Mouse (Mus musculus) liver, postnatal 0 days (tissue): ENCODE measurements at regions not wholly inside any gene's neighbourhood (a gene's known extent, or its start where the extent isn't known, plus 50 kb on each side); places are given as distances from the start of the nearest gene placed in this dataset.

ENCODE experiments used
- ATAC-seq: fragments of 200-750 bp; cut with Nextera tagmentation; 2 replicates; pipeline ENCODE4 v1.8.0; 2017; ENCODE audit warnings: mild to moderate bottlenecking, moderate library complexity
- DNase-seq: peaks from one replicate; pipeline ENCODE4 v3.0.0-alpha.2; 2016
- H3K27ac ChIP-seq: fragments of 300-500 bp; sonication (generic); 2 replicates; pipeline ENCODE4 v1.5.1; 2014; ENCODE audit warnings: antibody characterized with exemption, moderate library complexity, mild to moderate bottlenecking, low read depth
- H3K27me3 ChIP-seq: fragments of 300-500 bp; sonication (generic); 2 replicates; pipeline ENCODE4 v1.6.1; 2014; ENCODE audit warnings: low read length, control low read depth, mixed read lengths; ENCODE audit not compliant: insufficient read depth
- H3K36me3 ChIP-seq: fragments of 300-500 bp; sonication (generic); replicated peaks from 2 replicates; pipeline ENCODE4 v1.6.1; 2014; ENCODE audit warnings: mild to moderate bottlenecking, control low read depth, low read length, moderate library complexity, mixed read lengths; ENCODE audit not compliant: insufficient read depth
- H3K4me1 ChIP-seq: fragments of 300-500 bp; sonication (generic); 2 replicates; pipeline ENCODE4 v1.6.1; 2014; ENCODE audit warnings: antibody characterized with exemption, mild to moderate bottlenecking, control low read depth; ENCODE audit not compliant: insufficient read depth
- H3K4me2 ChIP-seq: fragments of 300-500 bp; sonication (generic); 2 replicates; pipeline ENCODE4 v1.6.1; 2014; ENCODE audit warnings: low read depth, mild to moderate bottlenecking, low read length, moderate library complexity, mixed read lengths
- H3K4me3 ChIP-seq: fragments of 300-500 bp; sonication (generic); 2 replicates; pipeline ENCODE4 v1.5.1; 2014; ENCODE audit warnings: low read depth, low read length
- H3K9ac ChIP-seq: fragments of 300-500 bp; sonication (generic); replicated peaks from 2 replicates; pipeline ENCODE4 v1.6.1; 2014; ENCODE audit warnings: mild to moderate bottlenecking, moderate library complexity
- H3K9me3 ChIP-seq: fragments of 300-500 bp; sonication (generic); 2 replicates; pipeline ENCODE4 v1.6.1; 2016; ENCODE audit warnings: mild to moderate bottlenecking, control low read depth, low read length, mixed read lengths
- CTCF ChIP-seq: sonication (generic); IDR thresholded peaks from 2 replicates; pipeline ENCODE4 v1.5.1; 2016; ENCODE audit warnings: antibody characterized with exemption, low read depth
- EP300 ChIP-seq: IDR thresholded peaks from 2 replicates; pipeline ENCODE4 v1.6.1; 2016; ENCODE audit warnings: antibody characterized with exemption, low read depth, mild to moderate bottlenecking
- WGBS: fragments of 180-500 bp; shearing (Covaris S2); extraction: QIAGEN DNeasy Blood & Tissue Kit; methylation state at CpG from one replicate; pipeline ENCODE4 v1.1.7; 2014; ENCODE audit not compliant: insufficient replicate concordance; 5-methylcytosine and 5-hydroxymethylcytosine counted together

DNA sequence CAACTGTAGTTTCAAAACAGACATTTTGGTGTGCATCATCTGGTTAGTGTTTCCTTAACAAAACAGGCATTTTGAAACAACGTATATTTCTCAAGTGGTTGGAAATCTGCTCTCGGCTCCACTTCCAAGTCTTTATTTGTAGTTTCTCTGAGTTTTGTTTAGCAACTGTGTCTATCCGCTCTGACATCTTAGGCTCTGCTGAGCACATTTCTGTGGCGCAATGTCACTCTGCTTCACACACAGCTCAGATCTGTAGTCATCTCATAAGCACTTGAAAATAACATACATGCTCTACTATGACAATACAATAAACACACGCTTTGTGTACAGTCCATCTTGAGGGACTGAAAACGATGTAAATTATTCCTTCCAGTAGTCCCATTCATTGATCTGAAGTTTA, 135.9 kb downstream of the Wdr11 start:
- Histone ChIP-seq H3K36me3 (no peaks in the 10 kb centered on the region), H3K9me3 (no peaks in the 10 kb centered on the region), H3K4me2 (no peak overlapping the region), H3K27ac (no peak overlapping the region), H3K27me3 (no peaks in the 10 kb centered on the region), H3K4me1 (no peaks in the 10 kb centered on the region), H3K4me3 (no peak overlapping the region), H3K9ac (no peak overlapping the region)
- ATAC-seq (no peak), DNase-seq (no peak)
- TF ChIP-seq EP300 (no peak), CTCF (no peak)
- WGBS = 75% methylated on average over 6 of the region's 6 CpGs

DNA sequence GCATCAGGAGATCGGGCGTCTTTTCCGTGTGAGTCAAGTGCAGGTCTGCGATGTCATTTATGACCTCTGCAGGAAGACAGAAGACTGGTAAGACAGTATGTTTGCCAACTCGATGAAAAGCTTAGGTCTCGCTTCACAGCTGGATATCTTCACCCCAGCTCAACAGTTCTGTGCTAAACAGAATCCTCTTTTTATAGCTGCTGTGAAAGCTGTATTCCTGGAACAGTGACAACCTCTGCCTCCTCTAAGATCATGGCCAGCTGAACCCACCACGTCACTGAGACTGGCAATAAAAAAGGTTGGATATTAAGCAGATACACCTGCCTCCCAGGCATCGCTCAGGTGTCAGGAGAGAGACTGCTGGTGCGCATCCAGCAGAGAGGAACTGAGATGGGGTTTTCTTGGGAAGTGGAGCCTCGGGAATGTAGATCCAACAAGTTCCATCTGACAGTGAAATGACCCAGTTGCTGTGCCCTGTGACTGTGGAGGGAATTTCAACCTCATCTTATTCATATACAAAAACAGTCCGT, 138.1 kb downstream of the Wdr11 start:
- Histone ChIP-seq H3K27me3 (no peaks in the 10 kb centered on the region), H3K4me3 (no peak overlapping the region), H3K4me2 (no peak overlapping the region), H3K36me3 (no peaks in the 10 kb centered on the region), H3K9ac (no peak overlapping the region), H3K4me1 (no peaks in the 10 kb centered on the region), H3K27ac (no peak overlapping the region), H3K9me3 (no peaks in the 10 kb centered on the region)
- TF ChIP-seq EP300 (no peak), CTCF (no peak)
- WGBS = 73% methylated on average over 11 of the region's 11 CpGs
- ATAC-seq (no peak), DNase-seq (no peak)

DNA sequence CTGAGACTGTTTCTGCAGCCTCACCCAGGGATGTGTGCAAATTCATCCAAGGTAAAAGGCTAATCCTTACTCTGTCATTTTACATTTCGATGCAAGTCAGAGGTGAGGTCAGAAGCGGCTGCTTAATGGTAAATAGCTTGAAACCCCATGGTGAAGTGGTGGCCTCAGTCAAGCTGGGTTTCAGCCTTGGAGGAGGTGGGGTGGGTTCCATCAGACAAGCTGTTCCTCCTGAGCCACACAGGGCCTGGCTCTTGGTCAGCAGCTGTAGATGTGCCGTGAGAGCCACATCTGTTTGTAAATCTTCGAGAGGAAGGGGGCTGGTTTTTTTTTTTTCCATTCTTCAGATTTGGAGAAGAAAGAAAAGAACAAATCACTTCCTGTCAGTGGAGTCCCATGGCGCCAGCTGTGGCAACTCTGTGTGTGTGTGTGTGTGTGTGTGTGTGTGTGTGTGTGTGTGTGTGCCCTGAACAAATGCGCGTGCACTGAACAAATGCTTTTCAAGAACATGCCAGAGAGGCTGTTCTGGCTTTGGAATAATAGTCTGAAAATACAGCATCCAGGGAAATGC, 139.2 kb downstream of the Wdr11 start:
- Histone ChIP-seq H3K9me3 (no peaks in the 10 kb centered on the region), H3K4me1 (no peaks in the 10 kb centered on the region), H3K27me3 (no peaks in the 10 kb centered on the region), H3K4me3 (no peak overlapping the region), H3K4me2 (no peak overlapping the region), H3K9ac (no peak overlapping the region), H3K36me3 (no peaks in the 10 kb centered on the region), H3K27ac (no peak overlapping the region)
- WGBS = 42% methylated on average over 7 of the region's 7 CpGs
- no peak for DNase-seq
- no peak for ATAC-seq
- TF ChIP-seq EP300 (no peak), CTCF (no peak)

DNA sequence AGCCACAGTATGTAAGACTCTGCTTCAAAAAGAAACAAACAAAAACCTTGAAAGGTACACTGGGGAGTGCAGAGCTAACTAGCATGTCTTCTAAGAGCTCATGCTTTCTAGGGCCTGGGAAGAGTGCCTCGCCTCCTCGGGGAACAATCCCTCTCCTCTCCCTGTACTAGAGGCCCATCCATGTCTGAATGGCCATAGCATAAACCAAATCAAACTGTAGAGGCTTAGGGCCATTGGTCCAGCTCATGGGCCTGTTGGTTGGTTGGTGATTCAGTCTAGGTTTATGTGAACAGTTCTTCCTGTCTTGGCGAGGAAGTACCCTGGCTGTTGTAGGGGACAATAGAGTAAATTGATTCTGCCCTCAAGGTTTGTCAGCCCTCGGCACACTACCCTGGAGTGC, 151.0 kb downstream of the Wdr11 start:
- DNase-seq = no peak
- Histone ChIP-seq H3K27ac (no peak overlapping the region), H3K9me3 (no peaks in the 10 kb centered on the region), H3K27me3 (no peaks in the 10 kb centered on the region), H3K4me2 (no peak overlapping the region), H3K4me1 (no peaks in the 10 kb centered on the region), H3K4me3 (no peak overlapping the region), H3K36me3 (no peaks in the 10 kb centered on the region), H3K9ac (no peak overlapping the region)
- TF ChIP-seq EP300 (no peak), CTCF (no peak)
- 68% methylated on average over 4 of the region's 4 CpGs for WGBS
- no peak for ATAC-seq

DNA sequence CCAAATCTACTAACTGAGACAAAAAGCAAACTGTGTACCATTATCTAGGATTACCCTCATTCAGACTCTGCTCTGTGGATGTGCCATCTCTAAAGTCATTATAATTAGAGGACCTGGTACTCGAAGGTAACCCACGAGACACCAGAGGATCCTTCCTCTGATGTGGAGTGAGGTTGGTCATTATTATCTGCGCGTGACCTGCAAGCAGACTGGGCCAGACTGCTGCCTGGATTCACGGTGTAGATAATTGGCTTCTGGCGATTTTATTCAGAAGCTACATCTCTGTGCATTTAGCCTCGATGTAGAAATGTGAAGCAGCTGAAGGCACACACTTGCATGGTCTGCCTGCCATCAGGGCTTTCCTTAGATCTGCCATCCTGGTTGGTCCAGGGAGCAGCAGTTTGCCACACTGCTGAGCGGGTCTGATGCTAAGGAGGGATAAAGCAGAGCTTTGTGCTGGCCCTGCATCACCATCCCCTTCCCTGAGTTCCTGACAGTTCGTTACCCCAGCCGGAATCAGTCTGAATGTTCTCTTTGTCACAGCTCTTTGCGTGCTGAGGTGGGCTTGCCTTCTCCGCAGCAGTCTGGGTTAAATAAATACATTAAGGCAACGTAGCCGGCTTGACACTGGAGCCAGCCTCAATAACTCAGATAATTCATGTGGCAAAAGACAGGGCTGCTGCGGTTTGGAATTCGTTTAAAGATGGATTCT, 152.4 kb downstream of the Wdr11 start:
- ATAC-seq = no peak
- no peaks in the 10 kb centered on the region for H3K36me3 ChIP-seq
- H3K27me3 ChIP-seq = no peaks in the 10 kb centered on the region
- H3K9me3 ChIP-seq = 0 out of 2 replicates have a peak, but pooled peaks cover 2% of the 10 kb centered on the region
- WGBS = 63% methylated on average over 16 of the region's 16 CpGs
- no peaks in the 10 kb centered on the region for H3K4me1 ChIP-seq
- H3K27ac ChIP-seq = no peak overlapping the region
- TF ChIP-seq CTCF = no peak
- no peak for TF ChIP-seq EP300
- H3K9ac ChIP-seq = no peak overlapping the region
- DNase-seq = no peak
- H3K4me3 ChIP-seq = no peak overlapping the region
- no peak overlapping the region for H3K4me2 ChIP-seq

DNA sequence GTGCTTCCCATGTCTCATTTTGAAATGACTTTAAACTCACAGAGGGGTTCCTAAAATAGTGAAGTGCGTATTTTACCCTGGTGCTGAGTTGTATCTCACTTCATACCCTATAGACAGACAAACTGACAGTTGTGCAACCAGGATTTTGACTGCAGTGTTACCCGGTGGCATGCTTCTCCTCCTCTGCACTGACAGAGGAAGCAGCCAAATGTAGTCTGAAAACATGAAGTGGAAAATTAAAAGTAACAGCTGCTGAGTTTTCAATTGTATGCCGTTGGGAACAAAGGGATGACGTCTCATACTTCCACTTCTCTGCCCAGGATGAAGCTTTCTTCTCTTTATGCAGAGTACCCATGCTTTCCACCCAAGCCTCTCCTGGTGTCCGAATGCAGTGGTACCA, 155.0 kb downstream of the Wdr11 start:
- ATAC-seq = no peak
- 64% methylated on average over 5 of the region's 5 CpGs for WGBS
- Histone ChIP-seq H3K4me3 (no peak overlapping the region), H3K4me2 (no peak overlapping the region), H3K9ac (no peak overlapping the region), H3K36me3 (no peaks in the 10 kb centered on the region), H3K27me3 (no peaks in the 10 kb centered on the region), H3K27ac (no peak overlapping the region), H3K4me1 (no peaks in the 10 kb centered on the region), H3K9me3 (0 out of 2 replicates have a peak, but pooled peaks cover 2% of the 10 kb centered on the region)
- TF ChIP-seq EP300 = no peak
- no peak for DNase-seq
